Mouse (Mus musculus) stomach, adult 2 months (tissue): ENCODE data around the gene Tceanc2. TPM values are rescaled to one million over a fixed set of nuclear protein-coding genes. Genes with fewer than 3 reads are reported as not detected.

Experiments used
- polyA plus RNA-seq: library from polyadenylated mRNA; depleted of rRNA; stranded (reverse); fragments of >200 nt; gene quantifications from 2 replicates; pipeline ENCODE4 v1.2.3, GENCODE M21; 2012; rRNA removed

Gene Tceanc2
- polyA plus RNA-seq: 1.2 and 1.5 TPM in 2 replicates

GRCm38 (mm10) chr4:107178830-107179490 is at the start of gene Tceanc2:
Gene Tceanc2 (minus strand): TSS chr4:107179116.

DNA sequence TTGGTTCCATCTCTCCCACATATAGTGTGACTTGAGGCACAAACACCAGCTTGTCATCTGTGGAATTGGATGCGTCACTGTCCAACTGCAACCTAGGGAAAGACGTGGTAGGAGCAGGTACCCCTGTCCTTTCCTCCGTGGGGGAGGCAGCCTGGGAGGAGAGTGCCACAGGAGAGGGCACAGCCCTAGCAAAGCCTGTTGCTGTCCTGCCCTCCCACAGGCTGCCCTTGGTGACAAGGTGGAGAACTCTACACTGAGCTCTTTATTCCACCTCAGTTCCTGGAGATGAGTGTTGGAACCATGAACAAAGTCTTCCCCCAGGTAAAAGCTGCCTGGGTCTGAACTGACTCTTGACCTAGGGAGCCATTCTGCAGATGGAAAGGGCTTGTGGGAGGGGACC is 30.0 kb upstream of the Tceanc2 start, which contains the start of gene Ldlrad1:
Gene Ldlrad1, plus strand, starts transcription at position 301 of the 400 bp plus-strand sequence.

DNA sequence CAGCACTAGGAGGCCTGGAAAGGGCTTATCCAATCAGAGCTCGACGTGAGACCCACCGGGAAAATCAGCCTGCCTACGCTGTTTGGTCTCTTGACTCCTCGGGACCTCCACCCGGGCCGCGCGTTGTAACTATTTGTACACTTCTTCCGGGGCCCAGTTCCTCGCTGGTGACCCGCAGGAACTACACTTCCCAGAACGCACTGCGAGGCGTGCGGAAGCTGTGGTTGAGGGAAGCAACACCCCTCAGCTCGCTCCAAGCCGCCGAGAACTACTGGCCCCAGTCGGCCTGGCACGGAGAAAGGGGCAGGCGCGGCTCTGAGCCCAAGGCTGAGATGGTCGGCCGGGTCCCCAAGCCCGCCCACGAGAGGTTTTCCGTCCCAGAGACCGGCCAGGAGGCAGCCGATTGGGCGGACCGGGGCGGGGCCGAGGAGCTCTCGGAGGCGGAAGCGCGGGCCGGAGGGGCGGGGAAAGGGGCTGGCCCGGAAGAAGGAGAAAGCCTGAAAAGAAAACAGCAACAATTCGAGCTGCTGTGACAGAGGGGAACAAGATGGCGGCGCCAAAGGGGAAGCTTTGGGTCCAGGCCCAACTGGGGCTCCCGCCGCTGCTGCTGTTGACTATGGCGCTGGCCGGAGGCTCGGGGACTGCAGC is 610 bp downstream of the Tceanc2 start, which contains the start of gene Tmem59:
Gene Tmem59, plus strand, starts transcription at position 218 of the 648 bp plus-strand sequence.

DNA sequence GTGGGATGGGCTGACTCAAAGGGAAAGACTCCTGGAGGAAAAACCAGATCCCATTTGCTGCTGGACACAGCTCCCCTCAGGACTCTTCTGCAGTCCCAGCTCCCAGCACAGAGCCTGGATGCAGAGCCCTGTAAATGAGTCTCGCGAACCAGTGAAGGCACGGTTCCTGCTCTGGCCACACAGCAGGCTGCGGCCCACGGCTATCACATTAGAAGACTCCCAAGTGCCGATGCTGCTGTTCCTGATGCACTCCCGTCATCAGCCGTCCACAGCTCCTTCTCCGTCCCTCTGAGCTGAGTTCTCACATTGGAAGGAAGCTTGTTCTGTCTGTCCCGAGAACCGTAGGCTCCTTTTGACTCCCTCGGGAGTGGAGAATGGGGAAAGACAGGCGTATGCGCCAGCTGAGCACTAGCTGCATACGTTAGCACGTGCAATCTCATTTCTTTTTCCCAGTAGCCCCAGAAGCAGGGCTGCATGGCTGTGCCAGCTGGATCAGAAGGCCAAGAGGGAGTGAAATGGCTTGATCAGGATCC is 82.0 kb downstream of the Tceanc2 start, which contains the start of gene Cdcp2:
Gene Cdcp2, plus strand, starts transcription at position 51 of the 533 bp plus-strand sequence.

Other genes starting within 250 kb of the Tceanc2 start
- 20.7 and 22.7 TPM in 2 replicates for gene Mrpl37, start 112.2 kb downstream of the Tceanc2 start, polyA plus RNA-seq
- gene Cyb5rl, start 112.1 kb downstream of the Tceanc2 start, polyA plus RNA-seq: 2.0 and 2.6 TPM in 2 replicates
- not detected in 2 replicates for gene Cdcp2, start 82.2 kb downstream of the Tceanc2 start, polyA plus RNA-seq
- gene Tmem59, start 717 bp downstream of the Tceanc2 start, polyA plus RNA-seq: 148 and 170 TPM in 2 replicates
- gene Ldlrad1, start 30.1 kb upstream of the Tceanc2 start, polyA plus RNA-seq: 0.24 and 0.39 TPM in 2 replicates
- 5.4 and 10.1 TPM in 2 replicates for gene Lrrc42, start 74.4 kb upstream of the Tceanc2 start, polyA plus RNA-seq
- 0.19 and 0.42 TPM in 2 replicates for gene Hspb11, start 74.5 kb upstream of the Tceanc2 start, polyA plus RNA-seq
- 1.8 and 4.1 TPM in 2 replicates for gene Dio1, start 128.1 kb upstream of the Tceanc2 start, polyA plus RNA-seq
- 27.2 and 27.7 TPM in 2 replicates for gene Yipf1, start 135.2 kb upstream of the Tceanc2 start, polyA plus RNA-seq
- gene Ndc1, start 188.7 kb upstream of the Tceanc2 start, polyA plus RNA-seq: 3.4 and 3.7 TPM in 2 replicates